Mouse (Mus musculus): ENCODE results near the gene Slc35a3. TPM values are rescaled to one million over a fixed set of nuclear protein-coding genes. Genes with fewer than 3 reads are reported as not detected.

Gene Slc35a3
- total RNA-seq, 2 experiments from 2014 or later = 5.6 to 7.1 TPM

DNA sequence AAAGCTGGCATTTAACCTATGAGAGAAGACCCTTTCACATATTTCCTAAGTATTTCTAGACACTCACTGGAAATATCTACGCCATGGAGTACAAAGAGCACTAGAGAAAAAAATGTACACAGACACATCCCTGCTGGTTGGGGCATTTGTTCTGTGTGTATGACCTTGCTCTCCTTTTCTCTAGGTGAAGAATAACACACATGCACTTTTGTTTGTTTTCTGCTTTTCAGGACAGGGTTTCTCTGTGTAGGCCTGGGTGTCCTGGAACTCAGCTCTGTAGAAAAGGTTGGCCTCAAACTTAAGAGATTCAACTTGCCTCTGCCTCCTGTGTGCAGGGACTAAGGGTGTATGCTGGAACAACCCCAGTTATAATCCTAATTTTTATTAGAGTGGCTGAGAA, 66.2 kb downstream of the Slc35a3 start:
- intact Hi-C loops (cut with DNase I) = no loop called here
- DNase-seq = no peak

DNA sequence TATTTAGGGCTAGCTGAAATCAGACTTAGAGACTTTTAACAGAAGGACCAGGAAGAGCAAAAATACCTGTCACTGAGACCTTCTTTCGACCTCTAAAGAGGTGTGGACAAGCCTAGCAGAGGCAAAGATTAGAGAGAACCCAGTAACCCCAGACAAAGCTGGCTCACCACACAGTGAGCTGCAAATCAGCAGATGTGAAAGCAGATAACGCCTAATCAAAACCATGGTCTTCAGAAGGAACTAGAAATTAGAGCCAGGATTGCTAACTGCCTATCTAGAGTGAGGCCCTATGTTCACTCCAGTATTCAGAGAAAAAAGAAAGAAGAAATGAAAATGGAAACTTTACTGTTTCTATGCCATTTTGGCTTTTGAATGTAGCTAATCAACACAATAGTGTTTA, 70.3 kb downstream of the Slc35a3 start:
- no peak for DNase-seq
- intact Hi-C loops (cut with DNase I) = no loop called here

DNA sequence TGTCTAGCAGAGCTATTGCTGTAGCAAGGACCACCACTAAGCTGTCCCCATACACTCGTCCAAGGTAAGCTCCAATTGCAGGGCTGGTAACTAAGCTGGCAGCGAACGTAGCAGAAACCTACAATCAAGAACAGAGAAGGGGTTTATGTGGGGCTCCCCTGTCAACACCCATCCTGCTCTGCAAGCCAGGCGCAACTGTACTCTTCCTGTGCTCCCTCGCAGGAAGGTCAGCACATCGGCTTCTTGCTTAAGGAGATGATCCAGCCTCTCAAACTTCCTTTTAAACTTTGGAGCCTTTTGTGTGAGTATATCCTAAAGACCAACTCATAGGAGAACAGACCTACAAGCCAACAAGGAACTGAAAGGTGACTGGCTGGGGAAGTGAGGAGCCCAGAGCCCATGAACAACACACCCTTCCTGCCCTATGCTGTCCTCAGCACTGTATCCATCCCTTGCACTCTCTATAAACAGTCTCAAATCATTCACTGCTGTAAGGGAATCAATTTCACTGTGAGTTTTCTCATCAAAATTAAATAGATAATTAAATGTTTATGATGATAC, 70.7 kb downstream of the Slc35a3 start:
- intact Hi-C loops (cut with DNase I) = no loop called here
- DNase-seq = no peak

DNA sequence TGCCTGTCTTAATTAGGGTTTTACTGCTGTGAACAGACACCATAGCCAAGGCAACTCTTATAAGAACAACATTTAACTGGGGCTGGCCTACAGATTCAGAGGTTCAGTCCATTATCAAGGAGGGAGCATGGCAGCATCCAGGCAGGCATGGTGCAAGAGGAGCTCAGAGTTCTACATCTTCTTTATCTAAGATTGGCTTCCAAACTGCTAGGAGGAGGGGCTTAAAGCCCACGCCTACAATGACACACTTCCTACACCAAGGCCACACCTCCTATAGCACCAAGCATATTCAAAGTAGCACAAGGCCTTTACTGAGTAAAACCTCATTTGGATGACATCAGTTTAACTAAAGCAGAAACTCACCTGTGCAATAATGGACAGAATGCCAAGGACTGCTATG, 72.6 kb downstream of the Slc35a3 start:
- intact Hi-C loops (cut with DNase I) = no loop called here
- DNase-seq = no peak

DNA sequence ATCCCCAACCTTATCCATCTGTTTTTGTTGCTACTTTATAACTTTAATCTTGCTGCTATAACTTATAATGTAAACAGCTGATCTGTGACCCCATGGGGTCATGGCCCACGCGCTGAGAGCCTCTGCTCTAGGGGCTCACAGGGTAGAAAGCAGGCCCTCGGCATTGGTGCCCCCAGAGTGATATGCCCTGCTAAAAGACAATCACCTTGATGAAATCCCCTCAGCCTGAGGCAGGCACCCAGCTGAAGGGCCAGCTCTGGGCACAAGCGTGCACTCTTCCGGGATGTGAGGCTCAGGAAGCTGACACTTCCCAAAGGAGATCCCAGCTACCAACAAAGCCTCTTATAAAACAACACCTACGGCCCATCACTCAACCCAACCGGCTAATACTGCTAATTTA, 74.1 kb downstream of the Slc35a3 start:
- intact Hi-C loops (cut with DNase I) = no loop called here
- DNase-seq = no peak

DNA sequence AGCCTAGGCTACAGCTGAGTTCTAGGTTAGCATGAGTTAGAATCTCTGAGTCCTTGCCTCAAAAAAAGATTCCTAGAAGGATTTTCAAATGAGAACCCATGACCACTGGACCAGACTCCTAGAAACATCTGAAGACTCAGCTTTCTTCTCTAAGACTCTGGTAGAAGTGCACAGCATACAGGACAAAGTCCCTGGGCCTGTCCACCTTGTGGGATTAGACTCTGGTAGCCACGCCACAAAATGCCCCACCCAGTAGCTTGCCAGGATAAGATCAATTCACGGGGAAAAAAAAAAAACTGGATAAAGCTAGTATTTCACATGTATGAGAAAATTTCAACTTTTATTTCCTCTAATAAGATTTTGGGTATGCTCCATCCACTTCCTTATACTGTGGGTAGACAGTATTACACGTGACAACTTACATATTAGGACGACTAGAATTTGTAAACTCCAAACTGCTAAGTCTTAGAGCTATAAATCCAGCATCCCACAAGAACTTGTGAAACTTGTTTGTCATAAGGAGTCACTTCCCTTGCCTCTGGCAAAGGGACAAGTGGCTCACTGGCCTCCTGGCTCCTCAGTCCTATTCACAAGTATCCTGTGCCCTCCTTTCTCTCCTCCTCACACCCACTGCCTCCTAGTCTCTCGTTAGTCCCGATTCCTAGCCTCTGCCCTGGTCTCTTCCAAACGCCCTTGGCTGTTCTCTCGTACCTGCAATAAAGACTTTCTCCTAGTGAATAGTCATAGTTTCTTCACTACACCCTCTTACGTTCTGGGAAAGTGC, 74.7 kb downstream of the Slc35a3 start:
- DNase-seq = no peak
- intact Hi-C loops (cut with DNase I) = no loop called here

DNA sequence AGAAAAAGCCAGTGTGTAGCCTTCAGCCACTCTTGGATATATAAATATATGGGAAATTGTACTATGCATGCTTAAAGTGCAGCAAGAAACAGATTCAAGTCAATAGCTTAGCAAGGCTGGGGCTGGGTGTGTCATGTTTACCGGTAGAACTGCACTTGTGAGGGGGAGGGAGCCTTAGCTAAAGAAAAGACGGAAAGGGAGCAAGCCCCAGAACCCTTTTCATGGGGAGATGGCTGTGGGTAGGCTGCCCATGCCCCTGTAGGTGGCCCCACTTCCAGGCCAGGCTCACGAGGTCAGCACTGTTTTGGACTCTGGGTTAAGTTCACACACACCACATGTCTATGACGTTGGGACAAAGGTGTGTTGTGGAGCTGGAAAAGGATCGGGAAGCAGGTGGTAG, 76.8 kb downstream of the Slc35a3 start:
- no peak for DNase-seq
- intact Hi-C loops (cut with DNase I) = no loop called here

DNA sequence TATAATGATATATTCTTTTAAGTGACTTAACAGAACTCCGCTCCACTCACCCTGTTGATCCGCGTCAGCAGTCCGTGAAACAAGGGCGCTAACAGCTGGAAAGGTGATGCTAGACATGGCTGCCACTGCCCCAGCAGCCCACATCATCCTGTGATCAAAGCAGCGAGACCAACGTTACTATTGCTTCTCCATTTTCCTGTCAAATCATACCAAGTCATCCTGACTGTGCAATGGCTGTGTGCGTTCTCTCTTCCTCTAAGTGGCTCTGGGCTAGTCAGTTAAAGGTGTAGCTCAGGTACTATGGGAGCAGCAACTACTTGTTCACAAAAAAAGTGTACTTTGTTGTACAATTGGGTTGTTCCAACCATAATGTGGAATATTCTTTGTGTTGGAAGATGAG, 77.8 kb downstream of the Slc35a3 start:
- intact Hi-C loops (cut with DNase I) = no loop called here
- no peak for DNase-seq

DNA sequence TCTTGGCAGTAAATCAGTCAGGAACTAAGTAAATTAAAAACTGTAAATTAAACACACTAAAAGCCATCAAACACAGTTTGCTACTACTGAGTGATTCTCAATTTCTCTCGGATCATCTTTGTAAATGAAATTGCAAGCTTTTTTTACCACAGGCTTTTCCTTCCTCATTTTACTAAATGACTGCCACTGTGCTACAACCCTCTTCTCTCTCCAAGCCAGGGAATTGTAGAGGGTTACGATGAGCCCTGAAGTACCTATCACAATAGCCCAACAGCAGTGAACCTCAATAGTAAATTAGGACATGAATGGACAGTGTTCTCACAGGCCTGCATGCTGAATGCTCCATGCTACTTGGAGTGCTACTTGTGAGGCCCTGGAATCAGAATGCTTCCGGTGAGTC, 78.5 kb downstream of the Slc35a3 start:
- DNase-seq = no peak
- intact Hi-C loops (cut with DNase I) = no loop called here

DNA sequence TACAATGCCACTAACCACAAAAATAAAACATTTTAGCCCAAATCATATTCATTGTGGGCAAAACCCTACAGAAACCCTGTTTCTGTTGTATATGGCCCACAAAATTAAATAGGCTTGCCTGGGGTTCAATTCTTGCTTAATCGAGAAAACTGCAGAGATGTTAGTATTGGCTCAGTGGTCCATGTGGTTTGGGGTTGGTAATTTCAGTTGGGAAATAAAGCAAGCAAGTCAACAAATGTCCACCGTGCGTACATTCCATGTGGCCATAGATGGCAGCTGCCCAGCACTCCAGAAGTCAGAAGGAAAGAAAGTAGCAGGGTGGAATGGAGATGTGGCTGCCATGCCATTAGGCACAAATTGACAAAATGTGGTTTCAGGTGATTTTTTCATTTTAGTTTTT, 79.7 kb downstream of the Slc35a3 start:
- intact Hi-C loops (cut with DNase I) = no loop called here
- no peak for DNase-seq

DNA sequence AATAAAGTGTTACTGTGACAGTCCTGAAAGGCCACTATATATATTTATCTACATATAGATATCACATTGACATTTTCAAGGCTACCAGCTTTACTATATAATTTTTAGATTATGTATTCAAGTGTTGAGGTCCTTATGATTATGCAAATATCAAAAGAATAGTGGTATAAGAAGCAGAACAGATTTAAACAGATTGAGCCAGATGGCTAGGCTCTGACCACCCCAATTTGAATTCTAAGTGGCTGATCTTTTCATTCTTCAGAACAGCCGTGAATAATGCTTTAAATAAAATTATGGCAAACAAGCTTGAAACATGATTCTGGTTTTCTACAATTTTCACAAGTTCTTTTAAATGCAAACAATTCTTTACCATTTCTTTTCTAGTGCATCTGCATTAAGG, 81.2 kb downstream of the Slc35a3 start:
- intact Hi-C loops (cut with DNase I) = no loop called here
- no peak for DNase-seq

DNA sequence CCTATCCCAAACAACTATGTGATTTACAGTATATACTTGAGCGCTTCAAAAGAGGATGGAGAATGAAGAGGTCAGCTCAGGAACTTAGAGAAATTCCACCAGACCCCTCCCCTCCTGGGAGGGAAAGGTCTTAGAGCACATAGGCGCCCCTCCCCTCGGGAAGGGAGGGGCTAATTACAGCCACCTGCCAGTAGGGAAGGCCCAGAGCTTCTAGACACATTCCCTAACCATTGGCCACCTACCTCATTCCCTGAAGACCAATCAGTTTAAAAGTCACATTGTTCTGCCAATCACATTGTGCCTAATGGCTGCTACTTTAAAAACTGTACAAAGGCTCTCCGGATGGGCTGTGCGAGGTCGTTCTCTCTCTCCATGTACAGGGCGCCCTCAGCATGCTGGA, 90.0 kb downstream of the Slc35a3 start:
- intact Hi-C loops (cut with DNase I) = no loop called here
- DNase-seq = no peak

DNA sequence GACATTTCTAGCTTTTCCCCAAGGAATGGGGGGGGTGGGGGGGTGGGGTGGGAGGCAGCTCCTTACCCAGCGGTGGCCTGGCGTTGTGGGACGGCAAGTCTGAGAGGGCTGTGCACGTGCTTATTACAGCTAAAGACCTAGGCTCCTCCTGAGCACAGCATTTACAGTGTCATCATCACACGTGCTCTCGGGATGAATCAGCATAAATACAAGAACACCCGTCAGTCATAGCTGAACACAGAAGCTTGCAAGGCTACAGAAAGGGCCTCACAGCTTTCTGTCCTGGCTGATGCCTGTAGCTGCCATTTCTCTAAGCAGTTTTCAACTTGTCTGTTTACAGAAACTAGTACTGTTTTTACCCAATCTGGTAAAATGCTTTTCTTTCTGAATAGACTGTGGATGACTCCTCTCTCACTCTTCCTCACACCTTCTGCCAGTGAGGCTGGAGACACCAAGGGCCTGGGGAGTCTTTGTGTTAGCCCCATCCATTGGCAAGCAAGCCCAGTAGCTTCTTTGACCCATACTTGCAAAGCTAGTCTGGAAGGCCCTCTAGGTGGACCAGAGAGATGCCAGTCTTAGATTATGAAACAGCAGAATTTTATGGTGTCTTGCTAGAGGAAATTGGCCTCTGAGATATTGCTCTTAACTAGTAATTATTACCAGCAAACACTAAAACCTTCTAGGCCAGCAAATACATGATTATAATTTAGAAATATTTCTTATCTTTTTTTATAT, 91.8 kb downstream of the Slc35a3 start:
- intact Hi-C loops (cut with DNase I) = no loop called here
- DNase-seq = no peak

Other genes starting within 250 kb of the Slc35a3 start
- 10 to 100 TPM; 19.3 to 21.8 TPM for gene Rtca, start 204.6 kb downstream of the Slc35a3 start, total RNA-seq (2021)
- 10 to 100 TPM; 19.4 to 31.0 TPM for gene Dbt, start 199.8 kb downstream of the Slc35a3 start, total RNA-seq (2021)
- gene Lrrc39, start 149.9 kb downstream of the Slc35a3 start, total RNA-seq (2021) = 10 to 100 TPM; 49.4 to 55.3 TPM
- 1 to 10 TPM; 2.2 to 2.4 TPM for gene Sass6, start 117.8 kb downstream of the Slc35a3 start, total RNA-seq (2021)
- gene Trmt13, start 98.2 kb downstream of the Slc35a3 start, total RNA-seq (2021) = 1 to 10 TPM; 3.9 to 5.3 TPM
- gene Mfsd14a, start 50.2 kb downstream of the Slc35a3 start, total RNA-seq (2021) = 10 to 100 TPM; 10.2 to 11.0 TPM
- gene Gm43191, start 31.6 kb downstream of the Slc35a3 start, total RNA-seq (2021) = not detected
- 100 to 1,000 TPM; 722 to 762 TPM for gene Agl, start 95.3 kb upstream of the Slc35a3 start, total RNA-seq (2021)
- 1 to 10 TPM; 2.2 to 3.4 TPM for gene Frrs1, start 146.6 kb upstream of the Slc35a3 start, total RNA-seq (2021)